Mouse (Mus musculus): ENCODE measurements around the gene Olfr372. TPM values are rescaled to one million over a fixed set of nuclear protein-coding genes. Genes with fewer than 3 reads are reported as not detected.
"Not testable (repeated sequence)": the region's sequence is repeated elsewhere in the genome, so short reads cannot be mapped to it uniquely, and the experiment has no call there.

Gene Olfr372
- total RNA-seq, 2 experiments from 2014 or later: not detected

DNA sequence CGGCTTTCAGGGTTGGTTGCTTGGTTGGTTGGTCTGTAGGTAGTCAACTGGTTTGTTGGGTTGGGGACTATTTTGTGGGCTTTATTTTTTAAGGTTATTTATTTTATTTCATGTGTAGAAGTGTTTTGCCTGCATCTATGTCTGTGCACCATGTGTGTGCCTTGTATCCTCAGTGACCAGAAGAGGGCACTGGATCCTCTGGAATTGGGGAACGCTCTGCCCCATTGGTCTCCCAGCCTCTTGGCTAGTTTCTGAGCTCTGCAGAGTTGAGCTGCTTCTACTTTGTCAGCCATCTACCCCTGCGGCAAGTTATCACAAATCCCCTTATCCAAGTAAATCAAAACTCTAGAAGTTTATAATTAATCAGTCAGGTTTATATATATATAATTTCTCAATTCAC lies 46.6 kb downstream of the Olfr372 start:
- DNase-seq; intact Hi-C loops (cut with DNase I; ENCODE audit: low total_unique reads): not testable (repeated sequence)

DNA sequence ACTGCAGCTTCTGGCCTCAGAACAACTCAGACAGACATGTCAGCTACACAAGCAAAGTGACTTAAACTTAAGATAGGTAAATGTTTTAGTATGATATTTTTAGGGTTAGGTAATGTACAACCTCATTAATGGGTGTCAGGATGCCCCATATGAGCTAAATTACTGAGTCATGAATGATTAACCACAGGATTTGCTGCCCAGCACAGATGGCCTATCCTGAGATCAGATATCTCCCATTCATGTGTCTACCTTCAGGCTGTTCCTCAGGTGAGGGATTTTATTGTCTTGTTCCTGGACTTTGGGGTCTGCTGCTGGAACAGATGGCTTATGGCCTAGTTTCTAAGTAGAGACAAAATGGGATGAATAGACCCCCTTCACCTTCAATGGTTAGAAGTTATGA lies 55.7 kb downstream of the Olfr372 start:
- intact Hi-C loops (cut with DNase I; ENCODE audit: low total_unique reads): not testable (repeated sequence)

DNA sequence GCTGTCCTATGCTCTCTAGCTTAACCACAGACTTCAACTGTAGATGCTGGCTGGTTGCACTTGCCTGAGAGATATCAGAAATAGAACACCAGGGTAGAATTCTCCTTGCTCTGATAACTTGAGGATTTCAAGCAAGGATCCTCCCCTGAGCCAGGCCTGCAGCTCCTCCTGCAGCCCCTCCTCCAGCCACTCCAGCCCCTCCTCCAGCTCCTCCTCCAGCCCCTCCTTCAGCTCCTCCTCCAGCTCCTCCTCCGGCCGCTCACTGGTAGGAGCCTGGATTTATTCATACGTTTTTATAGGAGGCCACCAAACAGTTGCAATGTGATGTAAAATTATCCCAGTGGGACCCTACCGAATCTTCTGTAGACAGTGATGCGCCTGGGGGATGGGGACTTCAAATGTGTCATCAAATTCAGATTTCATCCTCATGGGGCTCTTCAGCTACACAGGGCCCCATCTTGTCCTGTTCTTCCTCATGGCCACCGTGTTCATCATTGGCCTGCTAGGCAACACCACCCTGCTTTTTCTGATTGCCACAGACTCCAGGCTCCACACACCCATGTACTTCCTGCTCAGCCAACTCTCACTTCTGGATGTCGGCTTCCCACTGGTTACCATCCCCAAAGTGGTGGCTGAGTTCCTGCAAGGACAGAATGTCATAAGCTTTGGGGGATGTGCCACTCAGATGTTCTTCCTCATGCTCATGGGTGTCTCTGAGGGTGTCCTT lies 58.5 kb downstream of the Olfr372 start:
- intact Hi-C loops (cut with DNase I; ENCODE audit: low total_unique reads): loop anchor here (2.0 kb wide), 1 partner anchor 97 kb away; no protein-coding TSS in a partner anchor
- peak; percentile 42 for DNase-seq

More for the DNA sequence above, 55.7 kb downstream of the Olfr372 start:
- DNase-seq: not testable (repeated sequence)

DNA sequence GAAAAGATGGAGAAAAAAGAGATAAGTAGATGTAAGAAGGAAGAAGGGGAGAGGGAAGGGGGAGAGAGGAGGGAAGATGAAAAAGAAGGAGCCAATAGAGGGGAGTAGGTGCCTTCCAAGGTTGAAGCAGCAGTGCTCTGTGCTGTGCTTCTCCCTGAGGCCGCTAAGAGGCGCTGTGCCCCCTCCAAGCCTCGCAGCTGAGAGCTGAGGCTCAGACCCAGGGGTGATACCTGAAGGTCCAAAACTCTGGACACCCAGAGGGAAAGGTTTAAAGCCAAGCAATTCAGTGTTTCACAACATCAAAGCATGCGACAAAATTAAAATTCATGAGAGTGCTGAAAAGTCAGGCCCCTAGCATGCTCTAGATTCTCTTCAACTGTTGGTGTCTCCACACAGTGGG lies 64.1 kb downstream of the Olfr372 start:
- no peak for DNase-seq
- intact Hi-C loops (cut with DNase I; ENCODE audit: low total_unique reads): no loop called here

DNA sequence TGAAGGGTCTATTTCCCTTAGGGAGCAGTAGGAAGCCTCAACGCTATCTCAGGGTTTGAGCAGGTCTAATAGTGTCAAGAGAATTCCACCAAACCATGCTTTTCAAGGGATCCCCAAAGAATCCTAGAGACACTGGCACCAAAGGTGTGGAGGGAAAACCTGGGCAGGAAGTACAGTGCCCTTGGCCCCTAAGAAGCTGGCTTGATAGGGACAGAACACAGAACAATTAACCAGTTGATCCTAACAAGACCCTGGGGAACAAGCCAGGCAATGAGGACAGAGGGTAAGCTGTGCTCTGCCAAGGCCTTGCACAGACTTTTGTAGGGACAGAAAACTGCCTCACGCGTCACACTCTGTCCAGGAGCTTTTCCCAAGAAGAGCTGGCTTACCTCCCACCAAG lies 65.7 kb downstream of the Olfr372 start, which contains the start of gene Olfr374:
Gene Olfr374, plus strand, starts transcription at position 301 of the 400 bp plus-strand sequence.
- no peak for DNase-seq
- intact Hi-C loops (cut with DNase I; ENCODE audit: low total_unique reads): no loop called here

Other genes with a start within 250 kb of the Olfr372 start
- 1 to 10 TPM; 2.7 to 3.1 TPM for gene Zfp709, start 159.2 kb upstream of the Olfr372 start, total RNA-seq (2021)
- 1 to 10 TPM; 1.5 to 2.5 TPM for gene Zfp882, start 132.6 kb upstream of the Olfr372 start, total RNA-seq (2021)
- gene Zfp617, start 132.6 kb upstream of the Olfr372 start, total RNA-seq (2021): 10 to 100 TPM; 17.9 to 18.4 TPM
- gene Zfp961, start 90.2 kb upstream of the Olfr372 start, total RNA-seq (2021): 1 to 10 TPM; 2.9 to 3.3 TPM
- under 1 TPM in 1 of 2 experiments, not detected in 1; 0.31 TPM for gene Cyp4f18, start 31.6 kb upstream of the Olfr372 start, total RNA-seq (2021)
- gene Olfr373, start 42.0 kb downstream of the Olfr372 start, total RNA-seq (2021): not detected
- not detected for gene Olfr374, start 65.8 kb downstream of the Olfr372 start, total RNA-seq (2021)
- gene Tpm4, start 93.8 kb downstream of the Olfr372 start, total RNA-seq (2021): 10 to 100 TPM; 76.3 to 97.2 TPM
- 10 to 100 TPM; 17.4 to 18.7 TPM for gene Rab8a, start 120.0 kb downstream of the Olfr372 start, total RNA-seq (2021)
- gene Hsh2d, start 148.4 kb downstream of the Olfr372 start, total RNA-seq (2021): not detected
- not detected for gene Cib3, start 171.6 kb downstream of the Olfr372 start, total RNA-seq (2021)
- gene Gm11034, start 172.4 kb downstream of the Olfr372 start, total RNA-seq (2021): not detected
- gene Fam32a, start 178.5 kb downstream of the Olfr372 start, total RNA-seq (2021): 10 to 100 TPM; 10.9 to 13.4 TPM
- 10 to 100 TPM; 24.7 to 27.2 TPM for gene Ap1m1, start 198.8 kb downstream of the Olfr372 start, total RNA-seq (2021)